Mouse (Mus musculus): ENCODE results near the gene Mctp1.
"Not testable (repeated sequence)": the region's sequence is repeated elsewhere in the genome, so short reads cannot be mapped to it uniquely, and the experiment has no call there.

Mctp1 gene

GRCm38 (mm10) chr13:76929152-76929551 is 544.8 kb downstream of the Mctp1 start:
- DNase-seq (ENCODE audit: low spot score in 2 of 2) = no peak

DNA sequence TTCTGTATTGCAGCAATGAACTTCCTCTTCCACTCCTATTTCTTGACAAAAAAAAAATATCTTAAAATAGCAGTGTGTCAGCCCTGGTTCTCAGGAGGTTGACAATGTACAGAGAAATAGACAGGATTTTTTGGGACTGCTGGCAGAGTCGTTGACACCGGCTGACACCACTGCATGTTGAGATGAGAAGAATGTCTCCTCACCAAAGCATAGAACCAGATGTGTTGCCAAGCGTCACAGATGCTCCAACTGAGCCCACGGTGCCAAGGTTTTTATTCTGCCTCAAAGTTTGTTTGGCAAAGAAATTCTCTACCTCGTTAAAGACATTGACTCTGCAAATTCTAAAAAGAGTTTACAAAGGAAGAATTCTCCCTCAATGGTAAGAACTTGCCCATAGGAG is 548.6 kb downstream of the Mctp1 start:
- DNase-seq (ENCODE audit: low spot score in 2 of 2) = no peak

- peak in 1 of 2 experiments; percentile 34 for DNase-seq (ENCODE audit: low spot score in 2 of 2)
Measured at GRCm38 (mm10) chr13:76949234-76949633, 564.9 kb downstream of the Mctp1 start.

- no peak for DNase-seq (ENCODE audit: low spot score in 2 of 2)
Measured at GRCm38 (mm10) chr13:76967588-76967987, 583.3 kb downstream of the Mctp1 start.

DNA sequence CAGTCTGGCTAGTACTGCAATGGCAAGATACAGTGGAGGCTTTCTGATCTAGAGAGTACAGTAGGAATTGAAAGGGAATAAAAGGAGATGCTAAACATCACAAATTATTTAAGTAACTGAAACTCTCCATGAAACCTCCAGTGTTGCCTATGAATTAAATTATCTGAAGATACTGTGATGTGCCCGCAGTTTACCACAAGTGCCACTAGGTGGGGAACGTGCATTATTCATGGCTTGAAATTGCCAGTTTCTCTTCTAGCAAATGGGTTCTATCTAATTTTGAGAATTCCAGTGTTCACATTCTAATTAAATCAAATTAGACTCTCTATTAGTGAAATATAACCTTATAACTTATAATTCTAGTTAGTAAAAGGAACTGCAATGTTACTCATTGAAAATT is 585.1 kb downstream of the Mctp1 start:
- peak in 1 of 2 experiments; percentile 48 for DNase-seq (ENCODE audit: low spot score in 2 of 2)

- not testable (repeated sequence) for DNase-seq (ENCODE audit: low spot score in 2 of 2)
Measured at GRCm38 (mm10) chr13:76971046-76971445, 586.7 kb downstream of the Mctp1 start.

GRCm38 (mm10) chr13:77002628-77003027 is 618.3 kb downstream of the Mctp1 start:
- no peak for DNase-seq (ENCODE audit: low spot score in 2 of 2)

DNA sequence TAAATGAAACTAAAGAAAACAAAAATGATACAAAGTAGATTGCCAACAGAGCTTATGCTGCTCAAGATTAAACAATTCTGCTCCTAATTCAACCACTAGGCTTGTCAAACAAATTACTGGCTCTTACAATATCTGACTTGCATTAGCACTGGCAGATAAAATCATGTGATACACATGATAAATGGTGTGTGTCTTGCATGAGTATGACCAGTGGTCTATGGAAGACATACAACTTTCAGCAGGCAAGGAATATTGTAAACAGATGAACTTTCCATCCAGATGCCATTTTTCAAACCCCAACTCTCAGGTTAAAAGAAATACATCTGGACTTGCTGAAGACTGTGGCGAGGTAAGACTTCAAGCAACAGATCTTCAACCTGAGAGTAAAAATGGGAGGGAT is 619.3 kb downstream of the Mctp1 start:
- DNase-seq (ENCODE audit: low spot score in 2 of 2) = no peak

DNA sequence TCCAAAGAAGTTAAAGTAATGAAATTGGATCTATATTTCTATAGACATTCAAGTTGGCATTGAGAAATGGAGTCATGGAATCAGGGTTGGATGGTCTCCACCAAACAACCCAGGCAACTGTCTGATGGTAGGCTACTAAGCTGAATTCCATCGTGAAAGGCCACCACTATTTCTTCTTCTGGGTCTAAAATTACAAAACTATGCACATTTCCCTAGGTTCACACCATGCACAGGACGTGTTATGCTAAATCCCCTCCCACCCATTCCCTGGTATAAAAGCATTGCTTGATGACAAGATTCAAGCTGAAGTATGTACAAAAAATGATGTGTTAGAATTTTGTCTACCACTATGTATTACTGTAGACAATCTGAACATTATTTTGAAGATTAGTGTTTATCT is 634.5 kb downstream of the Mctp1 start:
- DNase-seq (ENCODE audit: low spot score in 2 of 2) = no peak

DNA sequence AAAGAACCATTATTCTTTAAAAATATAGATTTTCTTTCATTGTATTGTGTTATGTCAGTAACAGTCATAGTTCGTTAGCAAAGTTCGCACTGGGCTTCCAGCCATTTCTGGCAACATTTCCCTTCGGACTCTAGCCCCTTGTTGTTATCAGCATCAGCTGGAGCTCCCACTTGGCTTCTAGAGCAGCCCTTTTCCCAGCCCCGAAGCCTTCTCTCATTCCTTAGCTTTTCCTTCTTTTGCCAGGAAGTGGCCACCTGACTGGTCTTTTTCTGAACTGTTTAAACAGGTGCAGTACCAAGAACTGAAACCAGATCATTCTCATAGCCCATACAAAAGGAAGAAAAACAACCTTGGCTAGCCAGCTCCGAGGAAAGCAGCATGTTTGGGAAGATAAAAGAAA is 645.3 kb downstream of the Mctp1 start:
- no peak for DNase-seq (ENCODE audit: low spot score in 2 of 2)

DNA sequence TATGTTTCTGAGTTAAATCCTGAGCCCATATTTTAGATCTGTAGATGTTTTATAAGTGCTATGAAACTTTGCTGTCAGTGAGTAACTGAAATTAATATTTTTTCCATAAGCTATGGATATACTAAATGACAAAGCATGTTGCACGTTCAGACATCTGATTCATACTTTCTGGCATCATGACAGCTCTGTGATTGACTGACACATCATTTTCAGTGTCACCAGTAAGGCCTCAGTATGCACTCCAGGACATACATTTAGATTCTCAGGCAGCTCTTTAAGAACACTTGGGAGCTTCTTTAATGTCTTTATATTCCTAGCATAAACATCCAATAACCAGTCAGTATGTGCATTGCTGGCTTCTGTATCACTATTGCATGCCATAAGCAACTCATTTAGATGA is 659.0 kb downstream of the Mctp1 start:
- DNase-seq (ENCODE audit: low spot score in 2 of 2) = no peak

DNA sequence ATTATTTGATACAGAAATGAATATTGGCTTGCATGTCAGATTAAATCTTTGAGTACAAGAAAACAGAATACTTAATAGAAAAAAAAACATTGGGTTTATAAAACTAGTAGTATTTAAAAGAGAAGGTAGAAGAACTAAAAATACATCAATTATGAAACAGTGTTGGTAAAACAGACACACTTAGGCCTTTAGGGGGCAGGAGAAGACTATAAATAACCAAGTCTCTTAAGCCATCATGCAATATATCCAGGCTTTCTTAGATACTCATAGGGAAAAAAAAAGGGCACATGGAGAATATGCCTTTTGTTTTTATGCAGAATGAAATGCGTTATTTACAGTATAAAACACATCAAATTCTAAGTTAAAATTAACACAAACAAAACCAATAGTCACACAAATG is 661.0 kb downstream of the Mctp1 start:
- DNase-seq (ENCODE audit: low spot score in 2 of 2) = no peak

- DNase-seq (ENCODE audit: low spot score in 2 of 2) = no peak
Measured at GRCm38 (mm10) chr13:77046416-77046815, 662.1 kb downstream of the Mctp1 start.

DNA sequence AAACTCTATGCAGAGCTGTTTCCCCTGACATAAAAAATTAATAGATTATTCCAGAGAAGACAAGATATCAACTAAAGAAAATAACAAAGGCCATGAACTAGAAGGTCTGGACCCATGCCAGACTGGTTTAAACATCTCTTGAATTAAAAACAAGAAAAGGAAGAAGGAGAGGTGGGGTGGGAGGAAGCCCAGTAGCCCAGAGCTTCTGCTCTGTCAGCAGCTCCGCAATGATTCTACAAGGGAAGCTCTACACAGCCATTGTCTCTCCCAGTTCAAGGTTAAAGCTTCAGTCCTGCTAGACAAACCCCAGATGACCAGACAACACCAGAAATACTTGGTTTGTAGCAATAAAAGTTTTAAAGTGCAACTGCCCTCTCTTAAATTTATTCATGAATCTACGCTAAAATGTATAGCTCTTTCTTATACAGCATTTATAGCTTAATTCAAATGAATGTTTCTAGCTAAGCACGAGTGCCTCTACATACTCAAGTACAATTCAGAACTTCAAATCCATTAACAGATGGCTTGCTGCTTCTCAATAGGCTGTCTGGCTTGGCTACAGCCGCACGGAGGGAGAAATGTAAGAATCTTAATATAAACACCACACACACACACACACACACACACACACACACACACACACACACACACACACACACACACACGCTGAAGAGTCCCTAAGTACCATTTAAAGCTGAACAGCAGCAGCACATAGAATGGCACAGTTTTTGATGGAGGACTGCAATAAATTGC is 663.0 kb downstream of the Mctp1 start:
- peak in 1 of 2 experiments; percentile 30 for DNase-seq (ENCODE audit: low spot score in 2 of 2)

GRCm38 (mm10) chr13:77048461-77048860 is 664.1 kb downstream of the Mctp1 start:
- DNase-seq (ENCODE audit: low spot score in 2 of 2) = peak in 1 of 2 experiments; percentile 61

- no peak for DNase-seq (ENCODE audit: low spot score in 2 of 2)
Measured at GRCm38 (mm10) chr13:77049736-77050135, 665.4 kb downstream of the Mctp1 start.

DNA sequence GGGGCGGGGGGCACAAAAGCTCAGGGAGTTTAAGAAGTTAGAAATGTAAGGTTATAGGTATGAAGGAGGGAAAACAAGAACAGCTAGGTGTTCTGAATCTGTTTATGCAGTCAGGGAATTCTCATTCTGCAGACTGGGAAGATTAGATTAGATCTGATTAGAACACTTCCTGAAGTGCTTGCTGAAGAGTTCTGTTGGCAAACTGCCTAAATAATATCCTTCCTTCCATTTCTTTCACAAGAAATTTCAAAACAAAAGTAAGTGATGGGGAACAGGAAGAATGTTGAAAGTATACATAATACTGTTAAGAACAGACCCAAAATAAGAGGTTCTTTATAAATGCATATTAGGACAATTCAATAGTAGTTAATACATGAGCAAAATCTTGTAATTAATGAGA is 678.9 kb downstream of the Mctp1 start:
- no peak for DNase-seq (ENCODE audit: low spot score in 2 of 2)

DNA sequence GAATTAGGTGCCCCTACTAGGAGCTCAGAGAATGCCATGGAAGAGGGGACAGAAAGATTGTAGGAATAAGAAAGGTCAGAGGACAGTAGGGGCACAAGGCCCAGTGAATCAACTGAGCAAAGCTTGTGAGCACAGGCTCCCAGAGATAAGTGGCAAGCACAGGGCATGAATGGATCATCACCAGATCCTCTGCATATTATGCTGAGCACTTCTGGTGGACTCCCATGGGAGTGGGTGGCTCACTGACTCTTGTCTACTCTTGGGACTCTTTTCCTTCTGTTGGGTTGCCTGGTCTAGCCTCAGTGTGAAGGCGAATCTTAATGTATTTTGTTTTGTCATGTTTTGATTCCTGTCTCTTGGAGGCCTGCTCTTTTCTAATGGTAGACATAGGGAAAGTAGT is 684.5 kb downstream of the Mctp1 start:
- DNase-seq (ENCODE audit: low spot score in 2 of 2) = no peak

DNA sequence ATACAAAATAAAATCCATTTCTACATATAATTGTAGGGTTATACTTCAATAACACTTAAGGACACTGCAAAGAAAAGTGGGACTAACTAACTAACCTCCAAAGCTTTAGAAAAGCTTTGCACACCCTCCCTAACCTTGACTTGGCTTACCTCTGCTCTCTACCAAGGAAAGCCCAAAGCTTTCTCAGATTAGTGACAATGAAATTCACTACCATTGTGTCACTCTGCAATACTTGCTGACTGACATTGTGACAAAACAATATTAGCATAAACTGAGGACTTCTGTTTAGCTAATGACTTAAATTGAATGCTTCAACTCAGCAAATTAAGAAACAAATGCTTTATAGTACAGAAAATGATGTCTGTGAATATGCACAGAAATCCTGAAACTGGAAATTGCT is 687.7 kb downstream of the Mctp1 start:
- DNase-seq (ENCODE audit: low spot score in 2 of 2) = no peak

Data from left cerebral cortex, adult 9 months (tissue).